Mouse (Mus musculus) ES-Bruce4 (cell line): ENCODE results near the gene Ryr2. TPM values are rescaled to one million over a fixed set of nuclear protein-coding genes. Genes with fewer than 3 reads are reported as not detected.
"Not testable (repeated sequence)": the region's sequence is repeated elsewhere in the genome, so short reads cannot be mapped to it uniquely, and the experiment has no call there.

Source experiments
- H3K27ac ChIP-seq: 2 replicates; pipeline ENCODE4 v1.5.1; 2012; ENCODE audit warnings: low read length, inconsistent platforms; ENCODE audit not compliant: insufficient read depth
- H3K27me3 ChIP-seq: 2 replicates; pipeline ENCODE4 v1.6.1; 2012; ENCODE audit warnings: mild to moderate bottlenecking, low read length, inconsistent platforms; ENCODE audit not compliant: control insufficient read depth, poor library complexity, insufficient read depth, severe bottlenecking
- H3K36me3 ChIP-seq: 2 replicates; pipeline ENCODE4 v1.6.1; 2012; ENCODE audit warnings: inconsistent platforms, mild to moderate bottlenecking, low read length, moderate library complexity; ENCODE audit not compliant: control insufficient read depth, poor library complexity, insufficient read depth, severe bottlenecking
- H3K4me1 ChIP-seq: one replicate; pipeline ENCODE4 v1.8.1; 2011; ENCODE audit warnings: low read length; ENCODE audit not compliant: control insufficient read depth, insufficient read depth
- H3K4me3 ChIP-seq: 2 replicates; pipeline ENCODE4 v1.5.1; 2011; ENCODE audit warnings: low read depth, mild to moderate bottlenecking, low read length
- H3K9ac ChIP-seq: 2 replicates; pipeline ENCODE4 v1.6.1; 2012; ENCODE audit warnings: low read depth, mild to moderate bottlenecking, inconsistent platforms; ENCODE audit not compliant: poor library complexity, severe bottlenecking
- H3K9me3 ChIP-seq: replicated peaks from 2 replicates; pipeline ENCODE4 v1.6.1; 2012; ENCODE audit warnings: mild to moderate bottlenecking, low read length, inconsistent platforms; ENCODE audit not compliant: control insufficient read depth, poor library complexity, insufficient read depth, severe bottlenecking
- CTCF ChIP-seq: IDR thresholded peaks from one replicate; pipeline ENCODE4 v1.8.1; 2011; ENCODE audit warnings: low read depth, low read length
- EP300 ChIP-seq: IDR thresholded peaks from 2 replicates; pipeline ENCODE4 v1.6.1; 2011; ENCODE audit warnings: low read depth, low read length; ENCODE audit not compliant: insufficient read depth
- POLR2A ChIP-seq: IDR thresholded peaks from one replicate; pipeline ENCODE4 v1.8.1; 2011; ENCODE audit warnings: low read length; ENCODE audit not compliant: insufficient read depth
- polyA plus RNA-seq: library from polyadenylated mRNA; stranded (reverse); fragments of >200 nt; gene quantifications from 2 replicates; pipeline ENCODE4 v1.2.4, GENCODE M21; 2011; ENCODE audit warnings: low read depth; ENCODE audit not compliant: missing spikeins, insufficient read depth, insufficient read length

The Ryr2 gene
- polyA plus RNA-seq = 1.9 and 2.9 TPM in 2 replicates

- Histone ChIP-seq H3K36me3 (no peaks in the 10 kb centered on the region), H3K4me1 (no peaks in the 10 kb centered on the region), H3K9ac (peak within 1 kb of the TSS; percentile 95), H3K4me3 (peak within 1 kb of the TSS; percentile 87), H3K27me3 (peaks cover 6% of the 10 kb centered on the region), H3K9me3 (no peaks in the 10 kb centered on the region), H3K27ac (no peak within 1 kb of the TSS)
- TF ChIP-seq CTCF (peak; percentile 65), POLR2A (no peak), EP300 (peak; percentile 62; the same call in 1 of the 2 replicates)
Observed at GRCm38 (mm10) chr13:12106662-12107632, at the start of gene Ryr2. Ryr2 (minus strand) TSS chr13:12106945.

DNA sequence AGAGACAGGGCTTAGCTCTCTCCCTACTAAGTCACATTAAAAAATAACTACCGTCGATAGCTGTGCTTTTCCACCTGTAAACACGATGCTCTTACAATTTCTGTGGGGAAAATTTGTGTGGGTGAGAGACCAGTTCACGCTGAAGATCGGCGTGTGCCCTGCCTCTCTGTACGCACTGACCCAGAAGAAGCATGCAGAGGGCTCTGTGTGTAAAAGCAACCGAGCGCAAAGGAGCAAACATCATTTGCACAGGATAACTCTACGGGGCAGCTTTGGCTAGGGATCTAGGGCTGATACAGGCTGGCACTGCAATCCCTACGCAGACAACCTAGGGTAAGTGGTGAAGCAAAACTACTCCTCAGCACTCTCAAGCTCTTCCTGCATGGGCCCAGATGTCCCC is 47.2 kb upstream of the Ryr2 start:
- no peak overlapping the region for H3K9ac ChIP-seq
- H3K27me3 ChIP-seq = no peaks in the 10 kb centered on the region
- TF ChIP-seq POLR2A (no peak), EP300 (no peak), CTCF (no peak)
- H3K4me1 ChIP-seq = no peaks in the 10 kb centered on the region
- H3K36me3 ChIP-seq = no peaks in the 10 kb centered on the region
- H3K4me3 ChIP-seq = no peak overlapping the region
- H3K9me3 ChIP-seq = no peaks in the 10 kb centered on the region
- no peak overlapping the region for H3K27ac ChIP-seq

- Histone ChIP-seq H3K4me1 (no peaks in the 10 kb centered on the region), H3K9me3 (no peaks in the 10 kb centered on the region), H3K27ac (no peak overlapping the region), H3K27me3 (no peaks in the 10 kb centered on the region), H3K4me3 (no peak overlapping the region), H3K9ac (no peak overlapping the region), H3K36me3 (no peaks in the 10 kb centered on the region)
- TF ChIP-seq EP300 (no peak), POLR2A (no peak), CTCF (no peak)
Observed at GRCm38 (mm10) chr13:12146918-12147507, 40.3 kb upstream of the Ryr2 start.

DNA sequence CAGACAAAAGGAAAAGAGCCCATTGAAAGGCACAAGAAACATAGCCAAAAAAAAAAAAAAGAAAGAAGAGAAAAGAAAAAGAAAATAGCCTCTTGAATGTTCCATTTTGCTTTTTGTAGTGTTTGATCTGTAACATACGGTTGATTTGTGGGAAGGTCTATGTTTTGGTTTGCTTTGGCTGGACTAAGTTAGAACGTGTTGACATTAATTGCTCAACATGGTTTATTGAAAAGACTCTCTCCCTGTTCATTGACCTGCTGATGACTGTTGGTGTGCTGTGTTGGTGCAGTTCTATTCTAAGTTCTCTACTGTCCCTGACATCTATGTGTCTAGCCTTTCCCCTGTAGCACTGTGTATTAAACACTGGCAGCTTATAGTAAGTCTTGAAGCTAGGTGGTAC is 39.7 kb upstream of the Ryr2 start:
- Histone ChIP-seq H3K9me3 (no peaks in the 10 kb centered on the region), H3K9ac (no peak overlapping the region), H3K27ac (no peak overlapping the region), H3K4me1 (no peaks in the 10 kb centered on the region), H3K36me3 (no peaks in the 10 kb centered on the region), H3K4me3 (no peak overlapping the region), H3K27me3 (no peaks in the 10 kb centered on the region)
- TF ChIP-seq CTCF (no peak), EP300 (no peak), POLR2A (no peak)

GRCm38 (mm10) chr13:12143347-12143746 is 36.6 kb upstream of the Ryr2 start:
- no peaks in the 10 kb centered on the region for H3K36me3 ChIP-seq
- no peak overlapping the region for H3K27ac ChIP-seq
- no peaks in the 10 kb centered on the region for H3K9me3 ChIP-seq
- H3K4me1 ChIP-seq = no peaks in the 10 kb centered on the region
- TF ChIP-seq CTCF (no peak), EP300 (no peak), POLR2A (no peak)
- no peak overlapping the region for H3K4me3 ChIP-seq
- H3K27me3 ChIP-seq = no peaks in the 10 kb centered on the region
- H3K9ac ChIP-seq = no peak overlapping the region

GRCm38 (mm10) chr13:12136461-12136860 is 29.7 kb upstream of the Ryr2 start:
- not testable (repeated sequence) for H3K4me3 ChIP-seq, H3K4me1 ChIP-seq, H3K27ac ChIP-seq, H3K27me3 ChIP-seq, H3K9ac ChIP-seq, H3K36me3 ChIP-seq, H3K9me3 ChIP-seq
